Mouse (Mus musculus) brain, adult 10 weeks (tissue): ENCODE data around the gene Gm11758. TPM values are rescaled to one million over a fixed set of nuclear protein-coding genes. Genes with fewer than 3 reads are reported as not detected.

Experiments used
- polyA plus RNA-seq: library from polyadenylated mRNA; stranded (reverse); fragments of 350-450 nt; fragmentation: Illumina TruSeq; extraction: RNeasy Lipid Tissue Mini Kit (QIAGEN cat#74804); gene quantifications from one replicate; pipeline ENCODE4 v1.2.3, GENCODE M21; 2015; ENCODE audit warnings: low read depth, low replicate concordance

Gm11758 gene
- polyA plus RNA-seq = not detected

GRCm38 (mm10) chr4:73876166-73876565 is at the start of gene Gm11758:
Gene Gm11758 (minus strand): TSS chr4:73876266.

GRCm38 (mm10) chr4:73920660-73921059 is 44.6 kb upstream of the Gm11758 start, which contains the start of gene Gm11756:
Gene Gm11756 (minus strand): TSS chr4:73920760.

GRCm38 (mm10) chr4:73905853-73906252 is 29.8 kb upstream of the Gm11758 start, which contains the start of gene Gm13871:
Gene Gm13871 (minus strand): TSS chr4:73905953.

GRCm38 (mm10) chr4:73891012-73891411 is 14.9 kb upstream of the Gm11758 start, which contains the start of gene Gm11757:
Gene Gm11757 (minus strand): TSS chr4:73891112.

Other genes starting within 250 kb of the Gm11758 start
- gene Gm11236, start 238.1 kb downstream of the Gm11758 start, polyA plus RNA-seq = not detected
- not detected for gene Gm11239, start 207.9 kb downstream of the Gm11758 start, polyA plus RNA-seq
- gene Gm428, start 192.8 kb downstream of the Gm11758 start, polyA plus RNA-seq = not detected
- gene Rasef, start 85.3 kb downstream of the Gm11758 start, polyA plus RNA-seq = 0.10 TPM
- gene Gm11757, start 14.8 kb upstream of the Gm11758 start, polyA plus RNA-seq = not detected
- gene Gm13871, start 29.7 kb upstream of the Gm11758 start, polyA plus RNA-seq = not detected
- not detected for gene Gm11756, start 44.5 kb upstream of the Gm11758 start, polyA plus RNA-seq
- not detected for gene 2310002L09Rik, start 74.6 kb upstream of the Gm11758 start, polyA plus RNA-seq
- 3.9 TPM for gene Frmd3, start 137.2 kb upstream of the Gm11758 start, polyA plus RNA-seq